Mouse (Mus musculus): ENCODE measurements around the gene Smim20.

- TF ChIP-seq CTCF (IDR thresholded peaks at IDR 0.05; ENCODE audit: low read depth, low read length) (no peak), GATA1 (IDR thresholded peaks at IDR 0.05; ENCODE audit: borderline replicate concordance, low read length) (no peak)
Observed at GRCm38 (mm10) chr5:53275376-53275775, 8.5 kb downstream of the Smim20 start.

Measured in G1E (cell line).